Comparison of ENCODE assay signal across 20 mouse cellular contexts in the genomic region with DNA sequence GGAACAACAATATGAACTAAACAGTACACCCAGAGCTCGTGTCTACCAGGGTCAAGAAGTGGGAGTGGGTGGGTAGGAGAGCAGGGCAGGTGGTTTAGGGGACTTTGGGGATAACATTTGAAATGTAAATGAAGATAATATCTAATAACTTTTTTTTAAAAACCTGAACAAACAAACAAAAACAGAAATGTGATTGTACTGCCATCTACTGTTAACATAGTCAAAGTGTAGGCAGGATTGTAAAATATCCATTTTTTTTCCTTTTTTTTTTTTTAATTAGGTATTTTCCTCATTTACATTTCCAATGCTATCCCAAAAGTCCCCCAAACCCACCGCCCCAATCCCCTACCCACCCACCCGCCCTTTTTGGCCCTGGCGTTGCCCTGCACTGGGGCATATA.
A peak's percentile ranks its signal among the peaks of the same experiment; 100 is the strongest.
DNase-seq lines count a peak whose midpoint lies in the region; ATAC-seq and TF ChIP-seq lines count a peak whose summit lies in the region.
"Had no signal": no experiment of that assay in that cellular context is flagged by ENCODE, and none has a peak within 500 bp of the region (broad histone marks: within the 10 kb centered on the region; RNA-seq: fewer than 3 reads in every experiment).

No protein-coding gene starts in this region.

- WGBS in kidney, postnatal 0 days, result 82% methylated on average over 4 of the region's 4 CpGs

- in situ Hi-C loops in CH12.LX (cut with MboI; ENCODE audit: low pct_ligation_motif_present, low pct_unique_long_range_greater_than_20kb, low sequenced_read_pairs), result no loop called here

- peak; percentile 38 for TF ChIP-seq CTCF in kidney, postnatal 0 days (IDR thresholded peaks at IDR 0.05; ENCODE audit: low read depth)
- peak; percentile 37 for TF ChIP-seq CTCF in layer of hippocampus, adult 2 months (conservative IDR thresholded peaks at IDR 0.05)
- peak in 1 of 2 experiments; percentile 40; a peak in 2 of 4 replicates for TF ChIP-seq CTCF in CH12.LX (conservative IDR thresholded peaks at IDR 0.05 in 1 of 2, IDR thresholded peaks at IDR 0.05 in 1 of 2; ENCODE audit: low read depth in 2 of 2, low read length in 2 of 2)

- H3K36me3 ChIP-seq in kidney, postnatal 0 days (ENCODE audit: insufficient read depth, low read length), result no peaks in the 10 kb centered on the region
- H3K36me3 ChIP-seq in CH12.LX (replicated peaks in 1 of 2; ENCODE audit: control insufficient read depth in 1 of 2, insufficient read depth in 1 of 2, low read length in 1 of 2), result no peaks in the 10 kb centered on the region
- H3K36me3 ChIP-seq: G1E had no signal

- no peaks in the 10 kb centered on the region for H3K27me3 ChIP-seq in kidney, postnatal 0 days (ENCODE audit: insufficient read depth, low read length)
- H3K27me3 ChIP-seq in CH12.LX (replicated peaks), result no peaks in the 10 kb centered on the region
- H3K27me3 ChIP-seq: Patski had no signal

- H3K4me2 ChIP-seq in kidney, postnatal 0 days (ENCODE audit: low read length), result no peak overlapping the region
- no peak overlapping the region for H3K4me2 ChIP-seq in CH12.LX (ENCODE audit: insufficient read depth, low read depth, poor library complexity, severe bottlenecking)

- TF ChIP-seq EP300 in CH12.LX (IDR thresholded peaks at IDR 0.05; ENCODE audit: low read length), result no peak

- H3K9me3 ChIP-seq in kidney, postnatal 0 days (replicated peaks; ENCODE audit: low read length), result no peaks in the 10 kb centered on the region
- H3K9me3 ChIP-seq in CH12.LX (replicated peaks; ENCODE audit: low read length), result no peaks in the 10 kb centered on the region
- H3K9me3 ChIP-seq: G1E had no signal

- no peak for TF ChIP-seq POLR2A in CH12.LX (IDR thresholded peaks at IDR 0.05; ENCODE audit: low read depth, low read length)

- TF ChIP-seq RAD21 in CH12.LX (IDR thresholded peaks at IDR 0.05; ENCODE audit: low read depth, low read length), result peak; percentile 50

- dilution Hi-C loops in CH12.LX (cut with MboI; ENCODE audit: extremely low pct_ligation_motif_present, extremely low pct_unique_long_range_greater_than_20kb, low sequenced_read_pairs), result no loop called here

- ATAC-seq in kidney, postnatal 0 days (replicated peaks; ENCODE audit: low FRiP score, low read depth), result no peak
- ATAC-seq: activated CD4-positive, CD25-positive, alpha-beta regulatory T cell, adult 4 months; CD4-positive, CD25-positive, alpha-beta regulatory T cell, adult 4 months; Patski had no signal

- no peaks in the 10 kb centered on the region for H3K4me1 ChIP-seq in kidney, postnatal 0 days (replicated peaks; ENCODE audit: insufficient read depth, low read length)
- H3K4me1 ChIP-seq in CH12.LX (ENCODE audit: control insufficient read depth in 1 of 2, insufficient read depth in 2 of 2), result peaks cover 0 to 3% of the 10 kb centered on the region in 2 experiments; a peak in 1 of 4 replicates

- no peak overlapping the region for H3K4me3 ChIP-seq in kidney, postnatal 0 days (replicated peaks; ENCODE audit: low read depth, low read length)
- H3K4me3 ChIP-seq in layer of hippocampus, adult 2 months, result no peak overlapping the region
- no peak overlapping the region for H3K4me3 ChIP-seq in CH12.LX (replicated peaks in 1 of 3; ENCODE audit: low read depth in 2 of 3, low read length in 2 of 3, poor library complexity in 1 of 3)

- H3K27ac ChIP-seq in kidney, postnatal 0 days, result no peak overlapping the region
- H3K27ac ChIP-seq in layer of hippocampus, adult 2 months, result no peak overlapping the region
- no peak overlapping the region for H3K27ac ChIP-seq in CH12.LX (ENCODE audit: insufficient read depth, low read depth)

- no peaks in the 10 kb centered on the region for H3K79me2 ChIP-seq in CH12.LX (replicated peaks; ENCODE audit: control insufficient read depth, extremely low read depth, insufficient read depth, poor library complexity, severe bottlenecking)

- no peak for DNase-seq in kidney, postnatal 0 days (ENCODE audit: low spot score)
- no peak for DNase-seq in kidney, postnatal 25 days
- DNase-seq in layer of hippocampus, adult 2 months (ENCODE audit: low spot score in 2 of 2), result no peak
- no peak for DNase-seq in layer of hippocampus, postnatal 10 days (ENCODE audit: low spot score in 2 of 2)
- DNase-seq in CH12.LX (ENCODE audit: extremely low read depth), result no peak
- no peak for DNase-seq in spleen, postnatal 36 days (ENCODE audit: low spot score in 2 of 2)
- DNase-seq: adrenal gland, adult 2 months; adrenal gland, adult 8-10 months; adrenal gland, postnatal 10 days; adrenal gland, postnatal 14 days; adrenal gland, postnatal 25 days; adrenal gland, postnatal 36 days; cerebellum, adult 11 months; cerebellum, adult 11-12 months; cerebellum, adult 18-20 months; cerebellum, adult 2 months had no signal

- no peak overlapping the region for H3K9ac ChIP-seq in kidney, postnatal 0 days (ENCODE audit: low read depth, low read length)
- no peak overlapping the region for H3K9ac ChIP-seq in CH12.LX (ENCODE audit: insufficient read depth, low read depth)

TF ChIP-seq in CH12.LX, 34 proteins besides CTCF, POLR2A, EP300 and RAD21:
- TF ChIP-seq JUN (IDR thresholded peaks at IDR 0.05; ENCODE audit: insufficient read depth, low read depth, low read length), result no peak
- TF ChIP-seq IRF4 (IDR thresholded peaks at IDR 0.05; ENCODE audit: low read depth, low read length), result no peak
- no peak for TF ChIP-seq UBTF (IDR thresholded peaks at IDR 0.05; ENCODE audit: low read depth, low read length)
- no peak for TF ChIP-seq ZC3H11A (IDR thresholded peaks at IDR 0.05; ENCODE audit: low read depth, low read length)
- no peak for TF ChIP-seq MXI1 (IDR thresholded peaks at IDR 0.05; ENCODE audit: low read depth, low read length)
- no peak for TF ChIP-seq USF1 (IDR thresholded peaks at IDR 0.05; ENCODE audit: low read depth, low read length)
- no peak for TF ChIP-seq ZKSCAN1 (IDR thresholded peaks at IDR 0.05; ENCODE audit: borderline replicate concordance, low read depth, low read length)
- TF ChIP-seq ZNF384 (IDR thresholded peaks at IDR 0.05; ENCODE audit: low read depth, low read length), result peak; percentile 81
- TF ChIP-seq E2F4 (IDR thresholded peaks at IDR 0.05; ENCODE audit: insufficient replicate concordance, low read depth, low read length), result no peak
- peak; percentile 11; the same call in 1 of the 2 replicates for TF ChIP-seq SMC3 (IDR thresholded peaks at IDR 0.05; ENCODE audit: low read depth, low read length)
TF ChIP-seq in CH12.LX: peak in this region for 2.
